Mouse (Mus musculus) hindlimb bud, embryonic 11.5 days (tissue): ENCODE results near the gene Cpt1b.

Source experiments
- DNase-seq: peaks from one replicate; pipeline ENCODE4 v3.0.0-alpha.2; 2012; ENCODE audit warnings: low read depth, low spot score; ENCODE audit errors: extremely low spot score

The Cpt1b gene

DNA sequence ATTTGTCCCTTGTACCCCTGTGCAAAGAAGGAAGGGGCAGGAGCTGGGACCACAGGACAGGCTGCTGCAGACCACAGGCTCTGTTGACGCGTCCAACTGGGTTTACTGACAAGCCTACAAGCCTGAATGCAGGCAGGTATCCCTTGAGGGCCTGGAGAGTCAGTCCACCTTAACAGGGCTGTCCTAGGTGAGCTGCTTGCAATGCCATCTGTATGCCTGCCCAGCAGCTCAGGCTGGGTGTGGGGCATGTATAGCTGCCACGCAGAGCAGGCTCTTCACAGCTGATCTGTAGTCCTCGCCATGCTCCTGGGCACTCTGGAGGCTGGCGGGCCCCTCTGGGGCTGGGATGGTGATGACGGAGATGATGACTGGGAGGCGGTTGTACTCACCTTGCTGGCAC, 41.0 kb downstream of the Cpt1b start, which contains the start of gene Klhdc7b:
Gene Klhdc7b (plus strand): TSS at position 301 of the 400 bp plus-strand sequence.
- no peak for DNase-seq

DNA sequence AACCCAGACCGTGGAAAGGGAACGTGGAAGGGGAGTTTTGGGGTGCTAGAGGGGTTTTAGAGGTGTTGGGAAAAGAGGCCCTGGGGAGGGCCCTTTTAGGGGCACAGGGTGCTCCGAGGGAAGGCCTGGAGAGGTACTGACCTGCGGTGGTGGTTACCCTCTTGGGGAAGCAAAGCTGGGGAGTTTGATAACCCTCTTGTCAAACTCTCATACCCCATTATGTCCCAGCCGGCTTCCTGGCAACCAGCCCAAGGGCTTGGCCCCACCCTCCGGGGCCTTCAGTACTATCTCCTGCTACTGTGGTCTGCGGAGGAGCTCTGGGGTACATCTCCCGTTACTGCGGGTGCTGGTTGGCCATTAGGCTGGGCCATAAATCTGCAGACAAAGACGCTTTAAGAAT, 46.2 kb downstream of the Cpt1b start:
- DNase-seq, result no peak

DNA sequence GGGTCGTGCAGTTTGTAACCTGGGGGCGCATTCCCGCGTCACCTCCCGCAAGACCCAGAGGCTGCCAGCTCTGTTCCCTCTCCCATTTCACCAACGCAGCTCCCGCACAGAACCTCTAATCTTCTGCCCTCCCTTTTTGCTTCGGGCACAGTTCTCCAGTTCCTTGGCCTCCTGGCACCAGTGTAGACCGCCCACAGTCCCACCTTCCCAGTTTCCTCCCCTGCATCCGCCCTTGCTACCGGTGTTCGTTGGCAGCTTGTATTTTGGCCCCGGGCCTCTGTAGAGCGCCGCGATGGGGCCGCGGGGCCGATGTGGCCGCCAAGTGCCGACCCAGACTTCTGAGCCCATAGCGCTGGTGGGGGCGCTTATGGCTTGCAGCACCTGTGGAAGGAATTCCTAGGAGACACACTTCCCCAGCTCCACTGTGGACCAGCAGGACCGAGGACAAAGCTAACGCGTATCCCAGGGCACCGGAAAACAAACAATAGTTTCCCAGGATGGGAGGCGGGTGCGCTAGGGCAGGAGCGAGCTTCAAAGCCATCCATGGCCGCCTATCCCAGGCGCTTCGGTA, 46.7 kb downstream of the Cpt1b start, which contains the start of gene Odf3b:
Gene Odf3b (minus strand): TSS at position 452 of the 571 bp plus-strand sequence.
- DNase-seq, result no peak

DNA sequence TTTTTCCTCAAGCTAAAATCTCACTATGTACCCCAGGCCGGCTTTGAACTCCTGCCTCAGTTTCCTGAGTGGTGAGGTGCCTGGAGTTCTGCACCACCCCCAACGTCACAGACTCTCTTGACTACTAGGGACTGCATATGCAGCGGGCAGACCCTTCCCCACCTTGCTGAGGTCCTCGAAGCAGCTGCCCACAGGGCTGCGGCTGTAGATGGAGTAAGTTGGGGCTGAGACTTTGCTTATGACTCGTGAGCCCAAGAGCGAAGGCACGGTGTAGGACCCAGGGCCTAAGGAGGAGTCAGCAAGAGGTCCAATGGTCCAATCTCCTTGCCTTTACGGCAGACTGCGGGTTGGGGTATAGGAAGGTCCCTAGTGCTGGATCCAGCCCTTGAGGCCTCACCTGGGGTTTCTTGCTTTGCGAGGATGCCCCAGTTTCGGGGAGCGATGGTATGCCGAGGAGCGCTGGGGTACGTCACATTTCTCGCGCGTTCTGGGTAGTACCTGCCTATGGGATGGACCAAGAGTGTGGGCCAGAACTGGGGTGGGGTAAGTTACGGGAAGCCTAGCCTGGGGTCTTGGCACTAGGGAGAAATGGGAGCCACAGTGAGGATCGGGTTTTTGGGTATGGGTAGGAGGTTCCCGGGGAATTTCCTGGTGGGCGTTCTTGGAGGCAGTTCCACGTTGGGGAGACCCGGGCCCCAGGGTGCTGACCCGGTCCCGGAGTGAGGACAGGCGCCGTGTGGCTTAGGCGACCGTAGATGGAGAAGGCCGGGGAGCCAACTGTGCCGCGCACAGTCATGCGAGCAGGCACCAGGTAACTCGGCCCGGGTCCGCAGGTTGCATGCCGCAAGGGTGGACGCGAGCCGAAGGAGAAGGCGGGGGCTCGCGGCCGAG, 47.5 kb downstream of the Cpt1b start:
- no peak for DNase-seq

DNA sequence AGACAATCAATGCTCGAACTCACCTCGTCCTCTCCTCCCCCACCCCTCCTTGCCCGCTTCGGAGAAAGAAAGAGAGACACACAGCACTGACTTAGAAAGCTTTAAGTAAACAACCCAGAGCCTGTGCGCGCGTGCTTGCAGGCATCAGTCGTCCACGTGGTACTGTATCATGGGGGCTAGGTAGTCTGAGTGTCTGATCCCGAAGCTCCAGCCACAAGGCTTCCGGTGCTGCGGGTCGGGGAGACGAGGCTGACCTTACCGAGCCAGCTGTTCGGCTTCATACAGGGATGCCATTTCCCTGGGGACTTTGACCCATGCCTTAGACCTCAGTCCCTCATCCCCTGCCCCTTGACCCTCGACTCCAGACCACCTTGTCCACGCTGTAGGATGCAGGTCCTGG, 48.3 kb downstream of the Cpt1b start:
- no peak for DNase-seq

DNA sequence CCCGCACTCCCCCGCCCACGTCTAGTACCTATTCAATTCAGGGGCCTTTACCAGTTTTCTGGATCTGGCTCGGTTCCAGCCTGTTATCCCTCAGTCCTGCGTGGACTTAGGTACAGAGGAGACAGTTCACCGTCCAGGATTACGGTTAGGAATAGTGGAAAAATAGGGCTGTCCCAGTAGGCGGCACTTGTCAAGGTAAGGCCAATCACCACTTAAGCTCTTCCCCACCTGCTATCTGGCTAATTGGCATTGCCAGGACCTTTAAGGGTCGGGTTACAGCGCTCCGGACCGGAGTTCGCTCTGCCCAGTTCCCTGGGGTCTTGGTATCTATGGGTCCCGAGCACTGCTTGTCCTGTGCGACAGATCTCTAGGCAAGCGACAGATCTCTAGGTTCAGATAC, 48.7 kb downstream of the Cpt1b start, which contains the start of gene Tymp:
Gene Tymp (minus strand): TSS at position 83 of the 400 bp plus-strand sequence.
- DNase-seq, result no peak

DNA sequence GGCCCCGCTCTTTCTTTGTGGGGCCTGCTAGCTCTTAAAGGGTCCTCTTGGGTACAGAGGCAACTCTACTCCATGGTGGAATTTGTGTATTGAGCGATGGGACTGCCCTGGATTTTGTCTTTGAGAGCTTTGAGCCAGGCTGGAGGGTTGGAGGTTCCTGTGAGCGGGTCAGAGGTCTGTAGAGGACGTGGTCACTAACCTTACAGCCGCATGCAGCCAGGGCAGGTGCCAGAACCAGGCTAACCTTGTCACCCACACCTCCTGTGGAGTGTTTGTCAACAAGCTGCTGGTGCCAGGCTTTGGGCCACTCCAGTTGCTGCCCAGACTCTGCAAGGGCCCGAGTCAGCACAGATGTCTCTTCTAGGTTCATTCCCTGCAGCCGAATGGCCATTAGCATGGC, 49.6 kb downstream of the Cpt1b start:
- DNase-seq, result no peak

DNA sequence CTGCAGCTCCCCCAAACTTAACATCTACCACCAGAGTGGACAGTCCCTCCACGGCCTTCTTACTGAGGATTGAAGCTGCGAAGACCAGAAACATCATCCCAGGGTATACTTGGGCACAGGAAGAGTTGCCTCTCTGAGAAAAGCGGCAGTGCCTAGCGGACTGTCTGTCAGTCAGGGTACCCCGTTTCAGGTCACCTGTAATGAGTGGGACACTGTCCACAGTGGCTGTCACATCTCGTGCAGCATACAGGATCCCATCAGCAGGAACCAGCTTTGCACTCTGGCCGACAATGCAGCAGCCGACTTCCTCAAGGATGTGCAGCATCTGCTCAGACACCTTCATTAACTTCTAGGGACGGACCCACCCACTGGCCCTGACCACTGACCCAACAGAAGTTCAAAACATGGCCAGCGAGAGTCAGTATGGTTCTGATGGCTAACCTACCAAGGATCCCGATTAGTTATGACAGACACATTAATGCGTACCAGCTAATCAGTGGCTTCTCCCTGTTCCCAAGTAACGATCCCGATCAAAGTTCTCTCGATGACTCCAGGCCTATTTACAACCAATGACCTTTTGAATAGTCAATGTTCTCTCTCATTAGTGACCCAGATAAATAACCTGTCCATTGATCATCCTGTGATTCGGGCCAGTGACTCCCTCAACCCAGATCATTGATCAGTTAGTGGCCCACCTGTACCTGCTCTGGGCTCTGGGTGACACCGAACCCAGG, 50.7 kb downstream of the Cpt1b start:
- no peak for DNase-seq

DNA sequence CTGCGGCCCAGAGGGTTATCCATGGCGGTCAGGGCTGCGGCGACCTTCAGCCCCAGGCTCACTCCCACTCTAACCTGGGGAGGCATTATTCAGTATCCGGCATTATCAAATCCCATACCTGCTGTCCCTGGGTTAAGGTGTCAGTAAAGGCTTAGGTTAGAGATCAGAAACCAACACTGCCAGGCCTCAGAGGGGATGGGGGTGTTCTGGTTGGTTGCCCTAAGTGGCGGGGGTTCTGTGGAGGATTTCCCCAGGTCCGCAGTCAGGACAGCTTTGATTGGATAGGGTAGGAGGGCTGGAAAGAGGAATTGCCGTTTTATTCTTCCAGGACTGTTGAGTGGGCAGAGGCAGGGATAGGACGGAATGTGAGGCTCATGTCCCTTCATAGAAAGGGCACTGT, 51.3 kb downstream of the Cpt1b start:
- no peak for DNase-seq

DNA sequence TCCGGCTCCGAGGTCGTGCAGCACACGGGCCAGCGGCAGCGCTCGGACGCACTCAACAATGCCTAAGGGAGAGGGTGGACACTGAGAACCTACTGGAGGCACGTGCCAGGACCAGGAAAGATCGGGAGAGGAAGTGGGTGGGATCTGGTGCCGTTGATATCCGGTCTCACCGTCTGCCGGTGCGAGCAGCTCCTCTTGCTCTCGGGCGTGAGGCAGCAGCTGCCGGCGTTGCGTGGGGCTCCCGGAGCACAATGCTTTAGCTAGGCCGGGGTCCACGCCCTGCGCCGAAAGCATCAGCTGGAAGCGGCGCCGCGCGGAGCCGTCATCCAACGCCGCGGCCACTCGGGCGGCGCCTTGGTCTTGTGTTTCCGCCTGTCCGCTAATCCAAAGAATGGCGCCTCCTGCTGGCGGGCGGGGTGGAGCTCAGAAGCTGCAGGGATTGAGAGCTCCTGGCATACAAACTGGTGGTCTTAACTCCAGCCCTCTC, 51.9 kb downstream of the Cpt1b start, which contains the start of gene Sco2:
Gene Sco2 (minus strand): TSS at position 85 of the 487 bp plus-strand sequence.
- DNase-seq, result peak; percentile 60

DNA sequence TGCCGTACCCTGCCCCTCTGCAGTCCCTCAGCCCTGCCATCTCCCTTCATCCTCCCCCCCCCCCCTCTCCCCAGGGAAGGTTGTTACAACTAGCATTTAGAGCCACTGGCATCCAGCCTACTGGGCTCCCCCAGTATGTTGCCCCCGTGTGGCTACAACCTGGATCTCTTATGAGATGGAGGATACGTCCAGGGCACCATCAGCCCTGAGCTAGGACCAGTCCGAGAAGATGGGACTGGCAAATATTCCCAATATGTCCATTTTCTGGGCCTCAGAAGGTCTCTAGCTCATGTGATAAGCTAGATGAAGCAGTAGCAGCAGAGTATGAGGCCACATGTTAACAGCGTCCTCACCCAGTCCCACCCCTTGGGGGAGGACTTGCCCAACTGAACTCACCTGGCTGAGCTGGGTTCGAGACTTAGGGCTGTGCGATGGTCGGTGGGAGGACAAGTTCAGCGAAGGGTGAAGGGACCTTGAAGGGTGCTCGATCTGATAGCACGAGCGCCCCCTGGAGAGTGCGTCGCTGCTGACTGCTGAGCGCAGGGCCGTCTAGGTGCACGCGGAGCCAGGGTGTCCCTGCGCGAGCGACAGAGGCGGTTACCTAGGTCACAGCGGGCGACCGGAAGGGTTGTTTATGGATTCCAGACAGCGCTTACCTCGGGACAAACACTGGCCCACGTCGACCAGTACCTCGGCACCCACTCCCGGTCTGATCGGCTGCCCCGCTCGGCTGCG, 52.5 kb downstream of the Cpt1b start:
- DNase-seq, result no peak

DNA sequence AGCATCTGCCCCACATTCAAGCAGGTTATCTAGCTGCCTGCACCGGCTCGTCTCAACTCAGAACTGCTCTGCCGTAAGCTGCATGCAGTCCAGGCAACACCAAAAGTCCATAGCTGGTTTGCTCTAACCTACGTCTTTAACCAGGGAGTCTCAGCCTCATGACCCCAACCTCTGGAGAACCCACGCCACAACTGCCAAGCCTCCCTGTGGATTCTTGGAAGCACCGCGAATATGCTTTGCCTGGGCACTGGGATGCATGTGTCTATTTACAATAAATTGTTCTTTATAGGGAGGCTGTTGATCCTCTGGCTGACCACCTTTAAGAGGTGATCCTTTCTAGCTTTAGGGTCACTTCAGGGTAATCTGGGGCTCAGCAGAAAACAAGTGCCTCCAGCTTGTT, 53.1 kb downstream of the Cpt1b start:
- DNase-seq, result no peak

DNA sequence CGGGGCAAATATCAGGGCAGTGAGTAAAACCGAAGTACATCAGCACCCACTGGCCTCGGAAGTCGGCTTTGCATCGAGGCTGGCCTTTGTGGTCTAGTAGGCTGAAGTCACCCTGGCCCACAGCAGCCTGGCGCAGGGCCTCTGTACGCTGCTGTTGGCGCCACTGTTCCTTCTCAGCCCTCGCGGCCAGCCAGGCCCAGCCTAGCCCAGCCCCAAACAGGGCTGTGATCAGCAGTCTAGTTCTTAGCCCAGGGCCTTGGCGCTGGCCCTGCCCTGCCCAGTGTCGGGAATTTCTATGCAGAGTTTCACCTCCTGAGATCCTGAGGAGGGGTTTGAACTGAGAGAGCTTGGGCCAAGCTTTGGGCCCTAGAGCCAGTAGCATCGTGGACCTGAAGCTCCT, 53.6 kb downstream of the Cpt1b start:
- DNase-seq, result no peak
